Mouse (Mus musculus): ENCODE measurements around the gene Rph3al. TPM values are rescaled to one million over a fixed set of nuclear protein-coding genes. Genes with fewer than 3 reads are reported as not detected.

Gene Rph3al
- total RNA-seq, 2 experiments from 2014 or later: 12.7 to 15.0 TPM

DNA sequence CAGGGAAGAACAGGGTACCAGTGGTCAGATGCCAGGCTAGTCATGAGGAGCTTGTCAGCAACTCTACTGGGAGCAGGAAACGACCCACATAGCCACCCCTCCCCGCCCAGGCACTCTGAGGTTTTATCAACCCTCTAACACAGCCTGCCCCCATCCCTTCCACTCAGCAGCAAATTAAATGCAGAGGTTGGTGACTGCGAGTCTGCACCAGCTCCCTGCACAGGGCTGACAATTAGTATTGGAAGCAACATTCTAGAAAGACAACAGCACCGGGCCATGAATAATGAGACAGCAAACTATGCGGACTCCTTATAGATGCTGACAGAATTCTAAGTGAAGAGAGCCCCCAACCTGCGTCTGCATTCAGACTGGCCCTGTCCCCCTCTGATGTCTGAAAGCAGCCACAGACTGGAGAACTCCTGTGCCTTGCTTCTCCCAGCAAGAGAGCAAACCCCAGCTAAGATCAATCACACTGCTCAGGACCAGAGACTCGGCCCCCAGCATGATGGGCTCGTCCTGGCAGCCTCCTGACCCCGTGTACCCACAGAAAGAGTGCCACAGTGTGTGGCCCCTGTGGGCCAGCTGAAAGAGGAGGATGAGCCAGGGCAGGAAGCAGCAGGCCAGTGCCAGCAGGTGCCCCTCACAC lies 7.7 kb upstream of the Rph3al start:
- no peak for DNase-seq
- TF ChIP-seq CTCF (IDR thresholded peaks at IDR 0.05): no peak
- Histone ChIP-seq H3K4me3 (no peak overlapping the region), H3K27ac (no peak overlapping the region)
- intact Hi-C loops (cut with DNase I): no loop called here

DNA sequence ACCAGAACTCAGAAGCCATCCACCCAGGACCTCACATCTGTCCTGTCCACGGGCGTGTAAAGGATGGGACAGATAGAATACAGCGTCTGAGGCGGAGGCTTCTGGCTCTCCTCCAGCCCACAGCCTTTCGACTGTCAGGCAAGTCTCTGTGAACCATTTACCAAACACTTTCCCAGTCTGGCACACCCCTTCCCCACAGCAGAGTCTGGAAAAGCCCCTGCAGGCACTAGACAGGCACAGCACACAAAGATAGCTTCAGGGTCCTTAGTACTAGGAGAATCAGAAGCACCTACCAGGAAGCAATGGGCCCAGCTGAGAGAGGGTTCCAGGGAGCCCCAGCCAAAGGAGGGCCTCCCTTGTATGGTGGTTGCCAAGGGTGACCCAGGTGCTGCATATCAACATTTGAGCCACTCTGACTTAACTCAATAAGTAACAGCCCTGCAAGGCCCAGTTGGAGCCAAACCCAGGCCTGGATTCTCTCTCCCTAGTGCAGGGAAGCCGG lies 808 bp downstream of the Rph3al start:
- peak overlapping the region; percentile 84 for H3K27ac ChIP-seq

DNA sequence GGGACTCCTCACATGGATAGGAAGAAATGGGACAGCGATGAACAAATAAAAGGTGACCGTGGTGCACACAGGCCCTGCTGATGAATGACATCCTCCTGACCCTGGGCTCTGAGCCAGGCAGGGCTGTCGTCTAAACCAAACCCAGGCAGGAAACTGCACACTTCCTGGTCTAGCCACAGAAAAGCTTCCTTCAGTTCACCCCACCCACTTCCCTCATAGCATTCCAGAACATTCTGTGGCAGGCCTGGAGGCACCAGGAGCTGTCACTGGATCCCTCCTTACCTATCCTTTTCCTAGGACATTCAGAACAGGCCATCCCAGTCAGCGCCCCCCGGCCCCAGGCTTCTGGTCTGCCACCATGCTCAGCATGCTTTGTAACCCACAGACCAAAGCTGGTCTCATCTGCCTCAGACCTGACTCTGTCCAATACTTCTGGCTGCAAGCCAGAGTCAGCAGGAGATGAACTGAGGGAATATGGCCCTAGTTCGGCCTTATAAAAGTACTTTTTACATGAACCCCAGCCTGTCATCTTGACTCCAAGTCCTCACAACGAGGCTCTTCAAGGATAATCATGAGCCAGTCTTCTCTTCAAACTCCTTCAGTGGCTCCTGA lies 2.3 kb downstream of the Rph3al start:
- Histone ChIP-seq H3K4me3 (peak overlapping the region; percentile 31), H3K27ac (peak overlapping the region; percentile 84)
- intact Hi-C loops (cut with DNase I): no loop called here
- TF ChIP-seq CTCF (IDR thresholded peaks at IDR 0.05): no peak
- peak; percentile 77 for DNase-seq

More for the DNA sequence above, 808 bp downstream of the Rph3al start:
- peak; percentile 31 for DNase-seq
- intact Hi-C loops (cut with DNase I): no loop called here
- peak overlapping the region; percentile 41 for H3K4me3 ChIP-seq
- no peak for TF ChIP-seq CTCF (IDR thresholded peaks at IDR 0.05)

DNA sequence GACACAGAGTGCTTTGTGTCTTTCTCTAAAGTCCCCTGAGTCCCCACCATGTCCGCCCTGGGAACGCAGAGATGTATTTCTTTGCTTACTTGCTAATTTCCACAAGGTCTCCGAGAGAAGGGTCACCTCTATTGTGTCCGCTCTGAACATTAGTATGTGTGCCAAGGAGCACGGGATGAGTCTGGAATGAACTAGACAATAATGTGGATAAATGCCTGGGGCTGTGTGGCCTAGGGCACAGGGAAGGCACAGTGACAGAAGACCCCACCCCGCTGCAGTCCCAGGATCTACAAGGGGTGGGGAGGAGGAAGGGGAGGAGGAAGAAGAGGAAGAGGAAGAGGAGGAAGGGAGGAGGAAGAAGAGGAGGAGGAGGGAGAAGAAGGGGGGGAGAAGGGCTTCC lies 3.8 kb downstream of the Rph3al start:
- no peak overlapping the region for H3K4me3 ChIP-seq
- DNase-seq: no peak
- H3K27ac ChIP-seq: peak overlapping the region; percentile 84
- intact Hi-C loops (cut with DNase I): no loop called here
- TF ChIP-seq CTCF (IDR thresholded peaks at IDR 0.05): no peak

DNA sequence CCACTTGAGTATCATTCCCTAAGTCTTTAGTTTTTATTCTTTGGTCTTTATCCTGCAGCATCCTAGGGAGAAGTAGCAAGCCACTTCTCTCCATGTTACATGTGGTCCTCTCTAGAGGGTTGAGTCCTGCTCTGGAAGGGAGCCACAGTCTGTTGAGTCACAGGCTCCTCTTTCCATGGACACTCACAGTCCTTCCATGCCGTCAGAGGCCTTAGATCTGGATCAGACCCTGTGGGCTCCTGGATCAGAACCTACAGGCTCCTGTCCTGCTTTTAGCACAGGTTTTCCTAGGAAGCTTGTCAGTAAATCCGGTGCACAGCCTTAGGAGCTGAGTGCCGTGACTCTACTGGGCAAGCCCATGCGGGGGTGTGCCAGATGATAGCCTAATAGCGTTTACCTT lies 4.9 kb downstream of the Rph3al start:
- no peak for TF ChIP-seq CTCF (IDR thresholded peaks at IDR 0.05)
- Histone ChIP-seq H3K27ac (peak overlapping the region; percentile 84), H3K4me3 (no peak overlapping the region)
- intact Hi-C loops (cut with DNase I): no loop called here
- no peak for DNase-seq

DNA sequence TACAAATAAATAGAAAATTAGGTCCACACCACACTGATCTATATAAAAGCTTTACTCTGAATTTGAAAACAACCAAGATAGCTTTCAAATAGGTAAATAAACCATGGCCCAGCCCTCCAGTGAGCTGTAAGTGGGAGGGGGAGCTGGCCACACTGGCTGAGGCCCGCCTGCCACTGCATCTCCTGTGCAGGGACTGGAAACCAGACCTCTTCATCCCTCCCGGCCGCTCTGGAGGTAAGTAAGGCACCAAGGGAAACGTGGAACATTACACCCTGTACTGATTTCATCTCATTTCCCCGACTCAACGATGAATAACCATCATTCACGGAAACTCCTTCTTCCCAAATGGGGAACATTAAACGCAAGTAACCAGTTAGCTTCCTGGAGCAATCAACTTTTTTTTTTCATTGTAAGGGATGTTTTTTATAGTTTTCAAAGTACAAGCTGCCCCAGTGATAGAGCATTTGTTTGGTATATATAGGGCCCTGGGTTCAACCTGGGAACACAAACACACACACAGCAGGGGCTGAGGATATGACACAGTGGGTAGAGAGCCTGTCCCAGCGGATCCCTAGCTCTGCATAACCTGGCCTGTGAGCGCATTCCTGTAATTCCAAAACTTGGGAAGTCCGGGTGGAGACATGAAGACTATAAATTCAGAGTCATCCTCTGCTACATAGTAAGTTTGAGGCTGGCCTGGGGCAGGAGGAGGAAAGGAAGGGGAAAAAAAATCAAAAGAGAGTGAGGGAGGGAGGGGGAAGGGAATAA lies 7.1 kb downstream of the Rph3al start:
- DNase-seq: no peak
- peak overlapping the region; percentile 69 for H3K27ac ChIP-seq
- intact Hi-C loops (cut with DNase I): no loop called here
- H3K4me3 ChIP-seq: no peak overlapping the region
- no peak for TF ChIP-seq CTCF (IDR thresholded peaks at IDR 0.05)

DNA sequence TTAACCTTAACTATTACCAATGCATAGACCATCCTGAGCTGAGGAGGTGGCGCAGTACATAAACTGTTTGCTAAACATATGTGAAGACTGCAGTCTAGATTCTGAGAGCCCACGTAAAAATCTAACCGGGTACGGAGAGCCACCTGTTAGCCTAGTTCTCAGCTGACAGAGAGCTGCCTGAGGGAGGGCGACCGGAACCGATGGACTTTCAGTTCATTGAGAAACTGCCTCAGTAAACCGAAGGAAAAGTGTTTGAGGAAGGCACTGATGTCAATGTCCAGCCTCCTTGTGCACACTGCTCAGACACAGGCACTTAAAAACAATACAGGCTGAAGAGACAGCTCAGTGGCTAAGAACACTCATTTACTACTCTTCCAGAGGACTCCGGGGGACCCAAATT lies 8.0 kb downstream of the Rph3al start:
- no peak for DNase-seq
- TF ChIP-seq CTCF (IDR thresholded peaks at IDR 0.05): no peak
- intact Hi-C loops (cut with DNase I): no loop called here
- Histone ChIP-seq H3K27ac (peak overlapping the region; percentile 69), H3K4me3 (no peak overlapping the region)

DNA sequence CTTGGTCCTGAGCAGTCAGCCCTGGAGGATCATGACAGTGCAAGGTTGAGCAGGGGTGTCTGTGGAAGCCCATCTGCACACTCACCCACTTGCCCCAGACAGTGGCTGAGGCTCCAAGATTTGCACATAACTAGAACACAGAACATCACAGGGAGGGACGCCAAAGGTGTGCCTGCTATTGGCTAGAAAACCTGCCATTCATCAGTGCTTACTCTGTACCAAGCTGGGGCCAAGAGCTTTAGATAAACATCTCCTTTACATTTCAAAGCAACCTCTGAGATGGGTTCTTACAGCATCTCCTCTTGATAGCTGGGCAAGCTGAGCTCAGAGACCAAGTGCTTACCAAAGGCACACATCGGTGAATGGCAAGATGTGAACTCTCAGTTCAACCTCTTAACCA lies 10.3 kb downstream of the Rph3al start:
- no peak for DNase-seq
- no peak for TF ChIP-seq CTCF (IDR thresholded peaks at IDR 0.05)
- no peak overlapping the region for H3K4me3 ChIP-seq
- intact Hi-C loops (cut with DNase I): no loop called here
- H3K27ac ChIP-seq: no peak overlapping the region

DNA sequence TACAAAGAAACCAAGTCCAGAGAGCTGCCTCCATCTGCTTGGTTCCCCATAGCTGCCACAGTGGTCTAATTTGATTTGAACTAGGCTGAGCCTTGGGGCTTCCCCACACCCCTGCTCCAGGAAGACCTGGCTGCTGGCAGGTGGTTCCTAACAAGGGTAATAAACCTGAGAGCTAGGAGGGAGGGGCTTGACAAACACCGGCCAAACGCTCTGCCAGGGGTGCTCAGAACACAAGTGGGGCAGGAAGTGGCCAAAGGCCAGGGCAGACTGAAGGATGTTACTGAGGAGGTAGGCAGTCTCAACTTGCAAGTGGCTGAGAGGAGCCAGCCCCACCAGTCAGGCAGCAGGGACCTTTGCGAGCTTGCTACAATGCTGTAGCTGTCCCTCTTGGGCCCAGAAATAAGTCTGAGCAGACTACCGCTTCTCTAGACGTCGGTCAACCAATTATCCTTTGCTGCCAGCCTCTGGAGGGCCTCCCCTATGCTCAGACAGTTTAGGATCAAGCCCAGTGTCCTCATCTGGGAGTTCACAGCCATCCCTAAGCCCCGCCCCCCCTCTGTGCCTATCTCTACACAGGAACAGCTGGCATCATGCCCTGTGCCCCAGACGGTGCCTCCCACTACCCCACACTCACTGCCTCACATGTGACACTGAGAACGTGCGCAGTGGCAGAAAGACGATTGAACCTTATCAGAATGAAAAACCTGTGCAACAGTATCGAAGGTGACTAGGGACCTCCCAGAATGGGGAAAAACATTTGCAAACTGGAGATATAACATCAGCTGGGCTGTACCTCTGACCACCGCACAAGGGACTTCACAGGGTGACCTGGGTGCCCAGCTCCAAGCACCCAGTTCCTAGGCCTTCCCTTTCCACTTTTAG lies 11.6 kb downstream of the Rph3al start:
- H3K27ac ChIP-seq: no peak overlapping the region
- no peak for DNase-seq
- no peak for TF ChIP-seq CTCF (IDR thresholded peaks at IDR 0.05)
- intact Hi-C loops (cut with DNase I): no loop called here
- no peak overlapping the region for H3K4me3 ChIP-seq

DNA sequence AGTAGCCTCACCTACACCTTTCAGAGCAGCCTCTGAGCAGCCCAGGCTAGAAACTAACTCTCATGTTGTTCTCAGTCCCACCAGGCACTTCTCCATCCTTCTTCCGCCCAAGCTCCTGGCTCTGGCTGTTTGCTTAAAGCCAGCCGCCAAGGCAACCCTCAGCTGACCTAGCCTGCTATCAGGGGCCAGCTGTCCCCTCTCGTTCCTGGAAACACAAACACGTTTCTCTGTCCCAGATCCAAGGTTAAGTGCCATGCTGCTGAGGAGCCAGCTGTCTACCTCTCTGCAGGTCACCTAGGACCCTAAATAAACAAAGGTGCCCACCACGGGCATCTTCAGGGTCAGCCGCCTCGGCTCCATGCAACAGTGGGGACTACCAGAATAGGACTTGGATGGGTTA lies 12.4 kb downstream of the Rph3al start:
- no peak overlapping the region; the same call in 1 of the 2 replicates for H3K27ac ChIP-seq
- intact Hi-C loops (cut with DNase I): no loop called here

DNA sequence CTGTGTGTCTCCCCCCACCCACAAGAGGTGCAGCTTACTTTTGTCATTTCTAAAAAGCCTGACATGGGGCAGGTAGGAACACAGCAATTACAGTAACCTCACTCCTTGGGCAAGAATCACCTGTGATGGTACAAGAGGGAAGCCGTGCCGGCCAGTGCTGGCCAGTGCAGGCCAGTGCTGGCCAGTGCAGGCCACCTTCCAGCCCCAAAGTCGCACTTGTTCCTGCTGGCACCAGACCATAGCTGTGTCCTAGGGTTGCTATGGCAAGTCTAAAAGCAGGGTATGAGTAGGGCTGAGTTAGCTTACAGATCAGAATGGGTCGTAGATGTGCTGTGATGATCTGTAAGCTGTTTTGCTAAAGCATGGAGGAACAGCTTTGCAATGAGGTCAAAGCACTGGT lies 15.5 kb downstream of the Rph3al start:
- Histone ChIP-seq H3K27ac (no peak overlapping the region), H3K4me3 (no peak overlapping the region)
- TF ChIP-seq CTCF (IDR thresholded peaks at IDR 0.05): no peak
- intact Hi-C loops (cut with DNase I): no loop called here
- DNase-seq: peak; percentile 51

More for the DNA sequence above, 12.4 kb downstream of the Rph3al start:
- H3K4me3 ChIP-seq: no peak overlapping the region
- no peak for DNase-seq
- TF ChIP-seq CTCF (IDR thresholded peaks at IDR 0.05): no peak

DNA sequence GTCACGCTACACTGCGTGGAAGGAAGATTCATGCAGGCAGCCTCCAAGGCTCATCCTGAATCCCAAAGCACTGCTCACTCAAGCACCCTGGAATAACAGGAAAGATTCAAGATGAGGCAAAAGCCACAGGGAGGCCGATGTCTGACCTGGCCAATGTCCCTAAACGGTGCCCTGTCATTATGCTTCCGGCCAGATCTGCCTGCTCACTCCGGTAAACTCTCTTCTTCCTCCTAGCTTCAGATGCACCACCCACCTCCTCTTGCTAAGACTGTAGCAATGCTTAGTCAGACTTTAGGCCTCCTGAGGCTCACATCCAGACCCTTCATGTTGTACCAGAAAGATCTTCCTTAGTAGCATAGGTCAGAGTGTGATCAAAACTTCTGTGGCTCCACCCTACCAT lies 19.1 kb downstream of the Rph3al start:
- TF ChIP-seq CTCF (IDR thresholded peaks at IDR 0.05): no peak
- intact Hi-C loops (cut with DNase I): no loop called here
- H3K4me3 ChIP-seq: no peak overlapping the region

More for the DNA sequence above, 19.1 kb downstream of the Rph3al start:
- no peak for DNase-seq
- H3K27ac ChIP-seq: no peak overlapping the region
